Mouse (Mus musculus): ENCODE results near the gene Abca1.

The Abca1 gene

GRCm38 (mm10) chr4:53149644-53150043 is 10.1 kb downstream of the Abca1 start:
- no peak for DNase-seq (ENCODE audit: low spot score in 2 of 2)

- DNase-seq (ENCODE audit: low spot score in 2 of 2): no peak
Measured at GRCm38 (mm10) chr4:53148817-53149216, 10.9 kb downstream of the Abca1 start.

GRCm38 (mm10) chr4:53147454-53147853 is 12.2 kb downstream of the Abca1 start:
- no peak for DNase-seq (ENCODE audit: low spot score in 2 of 2)

- DNase-seq (ENCODE audit: low spot score in 2 of 2): no peak
Measured at GRCm38 (mm10) chr4:53147046-53147445, 12.6 kb downstream of the Abca1 start.

GRCm38 (mm10) chr4:53146227-53146949 is 13.3 kb downstream of the Abca1 start:
- no peak for DNase-seq (ENCODE audit: low spot score in 2 of 2)

GRCm38 (mm10) chr4:53145434-53146168 is 14.1 kb downstream of the Abca1 start:
- no peak for DNase-seq (ENCODE audit: low spot score in 2 of 2)

- no peak for DNase-seq (ENCODE audit: low spot score in 2 of 2)
Measured at GRCm38 (mm10) chr4:53144571-53144970, 15.1 kb downstream of the Abca1 start.

GRCm38 (mm10) chr4:53144021-53144420 is 15.7 kb downstream of the Abca1 start:
- no peak for DNase-seq (ENCODE audit: low spot score in 2 of 2)

GRCm38 (mm10) chr4:53140678-53141077 is 19.0 kb downstream of the Abca1 start:
- no peak for DNase-seq (ENCODE audit: low spot score in 2 of 2)

GRCm38 (mm10) chr4:53139495-53139894 is 20.2 kb downstream of the Abca1 start:
- DNase-seq (ENCODE audit: low spot score in 2 of 2): no peak

GRCm38 (mm10) chr4:53138974-53139373 is 20.7 kb downstream of the Abca1 start:
- no peak for DNase-seq (ENCODE audit: low spot score in 2 of 2)

- no peak for DNase-seq (ENCODE audit: low spot score in 2 of 2)
Measured at GRCm38 (mm10) chr4:53137087-53137486, 22.6 kb downstream of the Abca1 start.

- DNase-seq (ENCODE audit: low spot score in 2 of 2): no peak
Measured at GRCm38 (mm10) chr4:53134816-53135215, 24.9 kb downstream of the Abca1 start.

GRCm38 (mm10) chr4:53133995-53134394 is 25.7 kb downstream of the Abca1 start:
- no peak for DNase-seq (ENCODE audit: low spot score in 2 of 2)

GRCm38 (mm10) chr4:53131538-53131937 is 28.2 kb downstream of the Abca1 start:
- no peak for DNase-seq (ENCODE audit: low spot score in 2 of 2)

- no peak for DNase-seq (ENCODE audit: low spot score in 2 of 2)
Measured at GRCm38 (mm10) chr4:53130622-53131517, 28.8 kb downstream of the Abca1 start.

GRCm38 (mm10) chr4:53129716-53130301 is 29.9 kb downstream of the Abca1 start:
- DNase-seq (ENCODE audit: low spot score in 2 of 2): no peak

- no peak for DNase-seq (ENCODE audit: low spot score in 2 of 2)
Measured at GRCm38 (mm10) chr4:53127266-53127665, 32.4 kb downstream of the Abca1 start.

GRCm38 (mm10) chr4:53126794-53127193 is 32.9 kb downstream of the Abca1 start:
- no peak for DNase-seq (ENCODE audit: low spot score in 2 of 2)

- no peak for DNase-seq (ENCODE audit: low spot score in 2 of 2)
Measured at GRCm38 (mm10) chr4:53124837-53125490, 34.7 kb downstream of the Abca1 start.

- no peak for DNase-seq (ENCODE audit: low spot score in 2 of 2)
Measured at GRCm38 (mm10) chr4:53122310-53122709, 37.4 kb downstream of the Abca1 start.
